Mouse (Mus musculus) testis, postnatal 10 days (tissue): ENCODE measurements around the gene Tmem19.
"Not testable (repeated sequence)": the region's sequence is repeated elsewhere in the genome, so short reads cannot be mapped to it uniquely, and the experiment has no call there.

Experiments
- DNase-seq: peaks from one replicate; pipeline ENCODE4 v3.0.0; 2021; ENCODE audit warnings: low spot score

Gene Tmem19

GRCm38 (mm10) chr10:115348131-115348530, 14.2 kb downstream of the Tmem19 start:
- DNase-seq: no peak

GRCm38 (mm10) chr10:115346444-115346843, 15.9 kb downstream of the Tmem19 start:
- DNase-seq: no peak

- DNase-seq: no peak
Observed at GRCm38 (mm10) chr10:115342771-115343425, 19.4 kb downstream of the Tmem19 start.

- no peak for DNase-seq
Observed at GRCm38 (mm10) chr10:115339820-115340328, 22.4 kb downstream of the Tmem19 start.

- no peak for DNase-seq
Observed at GRCm38 (mm10) chr10:115336901-115337300, 25.4 kb downstream of the Tmem19 start.

- no peak for DNase-seq
Observed at GRCm38 (mm10) chr10:115333528-115333927, 28.8 kb downstream of the Tmem19 start.

GRCm38 (mm10) chr10:115332997-115333396, 29.3 kb downstream of the Tmem19 start:
- DNase-seq: no peak

- no peak for DNase-seq
Observed at GRCm38 (mm10) chr10:115332420-115332952, 29.8 kb downstream of the Tmem19 start.

- DNase-seq: no peak
Observed at GRCm38 (mm10) chr10:115329010-115329530, 33.2 kb downstream of the Tmem19 start.

GRCm38 (mm10) chr10:115328514-115328913, 33.8 kb downstream of the Tmem19 start:
- DNase-seq: no peak

GRCm38 (mm10) chr10:115323295-115323694, 39.0 kb downstream of the Tmem19 start:
- DNase-seq: peak; percentile 81

GRCm38 (mm10) chr10:115321317-115322035, 40.8 kb downstream of the Tmem19 start:
- DNase-seq: no peak

- DNase-seq: not testable (repeated sequence)
Observed at GRCm38 (mm10) chr10:115318388-115318787, 43.9 kb downstream of the Tmem19 start.

GRCm38 (mm10) chr10:115316313-115316712, 46.0 kb downstream of the Tmem19 start:
- DNase-seq: no peak

GRCm38 (mm10) chr10:115315473-115316171, 46.7 kb downstream of the Tmem19 start, which contains the start of gene Rab21:
TSS of gene Rab21 (minus strand) at chr10:115315594.
- peak; percentile 100 for DNase-seq

GRCm38 (mm10) chr10:115314582-115315452, 47.5 kb downstream of the Tmem19 start:
- DNase-seq: no peak

- DNase-seq: no peak
Observed at GRCm38 (mm10) chr10:115314287-115314581, 48.1 kb downstream of the Tmem19 start.

GRCm38 (mm10) chr10:115313641-115314286, 48.5 kb downstream of the Tmem19 start:
- DNase-seq: no peak

- DNase-seq: no peak
Observed at GRCm38 (mm10) chr10:115312732-115313131, 49.6 kb downstream of the Tmem19 start.

GRCm38 (mm10) chr10:115312194-115312593, 50.1 kb downstream of the Tmem19 start:
- no peak for DNase-seq
